Mouse (Mus musculus) CD4-positive helper T cell, adult 2 months (primary cell): ENCODE measurements around the gene Vmn1r168.
"Not testable (repeated sequence)": the region's sequence is repeated elsewhere in the genome, so short reads cannot be mapped to it uniquely, and the experiment has no call there.

Experiments used
- DNase-seq: peaks from one replicate; pipeline ENCODE4 v3.0.0-alpha.2; 2012; ENCODE audit warnings: low read depth, missing footprints, low spot score

Gene Vmn1r168

DNA sequence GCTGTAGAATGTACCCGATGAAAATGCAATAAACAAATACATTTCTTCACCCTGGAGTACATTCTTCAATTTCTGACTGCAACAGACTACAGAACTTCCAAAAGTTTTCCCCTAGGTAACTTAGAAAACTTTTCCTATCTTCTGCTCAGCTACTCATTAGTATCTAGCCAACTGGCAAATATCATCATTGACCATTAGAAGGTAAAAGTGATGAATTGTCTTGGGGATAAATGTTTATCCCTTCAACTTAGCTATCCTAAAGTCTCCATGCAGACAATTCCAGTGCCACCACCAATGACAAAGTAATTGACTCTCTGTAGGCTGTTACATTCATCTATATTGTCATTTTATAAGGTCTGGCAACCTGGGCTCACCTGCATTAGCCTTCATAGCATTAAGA lies at the start of gene Vmn1r168:
TSS of gene Vmn1r168 (plus strand) at position 301 of the 400 bp plus-strand sequence.
- not testable (repeated sequence) for DNase-seq

DNA sequence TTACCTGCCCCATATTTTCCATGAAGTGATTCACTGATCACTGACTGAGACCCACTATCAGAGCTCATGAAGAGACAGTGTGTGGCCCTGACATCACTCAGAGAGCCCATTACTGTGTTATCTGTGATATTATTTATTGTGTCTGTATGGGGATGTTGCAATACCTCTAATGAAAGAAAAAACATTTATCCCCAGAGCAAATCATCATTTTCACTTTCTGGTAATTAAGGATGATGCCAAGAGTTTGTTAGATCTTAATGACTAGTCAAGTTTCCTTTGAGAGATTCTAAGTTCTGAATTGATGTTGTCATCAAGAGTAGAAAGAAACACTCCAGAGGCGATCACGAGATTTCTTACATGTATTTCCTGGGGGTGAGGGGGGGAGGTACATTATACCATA lies 32.4 kb upstream of the Vmn1r168 start, which contains the start of gene Vmn1r167:
TSS of gene Vmn1r167 (minus strand) at position 101 of the 400 bp plus-strand sequence.
- DNase-seq, result not testable (repeated sequence)

DNA sequence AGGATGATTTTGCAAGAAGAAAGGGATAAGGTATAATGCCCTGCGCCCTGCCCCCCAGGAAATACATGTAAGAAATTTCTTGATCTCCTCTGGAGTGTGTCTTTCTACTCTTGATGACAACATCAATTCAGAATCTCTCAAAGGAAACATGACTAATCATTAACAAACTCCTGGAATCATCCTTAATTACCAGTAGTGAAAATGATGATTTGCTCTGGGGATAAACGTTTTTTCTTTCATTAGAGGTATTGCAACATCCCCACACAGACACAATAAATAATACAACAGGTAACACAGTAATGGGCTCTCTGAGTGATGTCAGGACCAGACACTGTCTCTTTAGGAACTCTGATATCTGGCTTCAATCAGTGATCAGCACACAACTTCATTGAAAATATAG lies 35.7 kb downstream of the Vmn1r168 start, which contains the start of gene Vmn1r169:
TSS of gene Vmn1r169 (plus strand) at position 301 of the 400 bp plus-strand sequence.
- not testable (repeated sequence) for DNase-seq
